Mouse (Mus musculus) urinary bladder, adult 2 months (tissue): Measurements from ENCODE around the gene Gm2075. TPM values are rescaled to one million over a fixed set of nuclear protein-coding genes. Genes with fewer than 3 reads are reported as not detected.
"Not testable (repeated sequence)": the region's sequence is repeated elsewhere in the genome, so short reads cannot be mapped to it uniquely, and the experiment has no call there.

Source experiments
- DNase-seq: peaks from one replicate; pipeline ENCODE4 v3.0.0; 2022; ENCODE audit warnings: low spot score
- polyA plus RNA-seq: library from polyadenylated mRNA; depleted of rRNA; stranded (reverse); fragments of >200 nt; gene quantifications from 2 replicates; pipeline ENCODE4 v1.2.3, GENCODE M21; 2012; rRNA removed

The Gm2075 gene
- polyA plus RNA-seq = not detected in 2 replicates

DNA sequence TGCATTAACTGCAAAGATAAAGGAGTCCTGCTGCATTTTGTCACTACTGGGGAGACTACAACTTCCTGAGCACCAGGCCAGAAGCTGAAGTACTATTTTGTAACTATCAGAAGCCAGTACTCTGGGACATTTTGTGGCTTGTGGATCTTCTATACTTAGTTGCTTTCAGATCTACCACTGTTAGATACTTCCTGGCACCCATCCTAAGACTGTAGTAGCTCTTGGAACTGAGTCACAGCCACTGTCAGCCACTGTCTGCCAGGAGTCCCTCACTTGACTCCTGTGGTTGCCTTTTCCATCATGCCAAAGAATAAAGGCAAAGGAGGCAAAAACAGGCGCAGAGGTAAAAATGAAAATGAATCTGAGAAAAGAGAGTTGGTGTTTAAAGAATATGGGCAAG, at the start of gene Gm2075:
Gene Gm2075, plus strand, starts transcription at position 301 of the 400 bp plus-strand sequence.
- DNase-seq = not testable (repeated sequence)

- not testable (repeated sequence) for DNase-seq
These were observed 27.6 kb upstream of the Gm2075 start for GRCm38 (mm10) chr12:87984000-87984399.

- DNase-seq = not testable (repeated sequence)
These were observed 7.5 kb upstream of the Gm2075 start for GRCm38 (mm10) chr12:88004118-88004517.

DNA sequence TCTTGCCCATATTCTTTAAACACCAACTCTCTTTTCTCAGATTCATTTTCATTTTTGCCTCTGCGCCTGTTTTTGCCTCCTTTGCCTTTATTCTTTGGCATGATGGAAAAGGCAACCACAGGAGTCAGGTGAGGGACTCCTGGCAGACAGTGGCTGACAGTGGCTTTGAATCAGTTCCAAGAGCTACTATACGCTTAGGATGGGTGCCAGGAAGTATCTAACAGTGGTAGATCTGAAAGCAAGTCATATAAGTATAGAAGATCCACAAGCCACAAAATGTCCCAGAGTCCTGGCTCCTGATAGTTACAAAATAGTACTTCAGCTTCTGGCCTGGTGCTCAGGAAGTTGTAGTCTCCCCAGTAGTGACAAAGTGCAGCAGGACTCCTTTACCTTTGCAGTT, 7.0 kb downstream of the Gm2075 start, which contains the start of gene Gm6803:
Gene Gm6803, minus strand, starts transcription at position 101 of the 400 bp plus-strand sequence.
- not testable (repeated sequence) for DNase-seq

DNA sequence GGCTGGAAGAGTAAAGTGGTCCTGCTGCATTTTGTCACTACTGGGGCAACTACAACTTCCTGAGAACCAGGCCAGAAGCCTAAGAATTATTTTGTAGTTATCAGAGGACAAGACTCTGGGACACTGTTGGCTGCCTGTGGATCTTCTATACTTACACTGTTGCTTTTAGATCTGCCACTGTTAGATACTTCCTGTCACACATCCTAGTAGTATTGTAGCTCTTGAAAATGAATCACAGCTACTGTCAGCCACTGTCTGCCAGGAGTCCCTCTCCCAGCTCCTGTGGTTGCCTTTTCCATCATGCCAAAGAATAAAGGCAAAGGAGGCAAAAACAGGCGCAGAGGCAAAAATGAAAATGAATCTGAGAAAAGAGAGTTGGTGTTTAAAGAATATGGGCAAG, 15.1 kb downstream of the Gm2075 start, which contains the start of gene Gm2056:
Gene Gm2056, plus strand, starts transcription at position 301 of the 400 bp plus-strand sequence.
- DNase-seq = not testable (repeated sequence)

GRCm38 (mm10) chr12:88032250-88032649, 20.6 kb downstream of the Gm2075 start:
- not testable (repeated sequence) for DNase-seq

DNA sequence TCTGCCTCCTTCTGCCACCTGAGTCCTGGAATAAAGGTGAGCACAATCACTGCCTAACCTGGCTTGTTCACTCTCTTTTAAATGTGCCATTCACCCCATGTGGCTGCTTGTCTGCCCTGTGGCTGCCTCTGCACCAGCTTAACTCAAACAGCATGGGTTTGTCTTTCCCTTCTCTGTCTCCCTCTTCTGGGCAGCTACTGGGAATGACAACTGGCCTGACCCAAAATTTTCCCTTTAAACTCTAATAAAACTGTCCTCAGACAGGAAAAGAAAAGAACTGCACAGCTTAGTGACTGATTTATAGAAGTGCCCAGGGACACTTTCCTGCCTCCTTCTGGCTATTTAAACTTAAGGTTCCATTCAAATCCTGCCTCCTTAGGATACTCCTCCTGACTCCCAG, 27.4 kb downstream of the Gm2075 start:
- not testable (repeated sequence) for DNase-seq

DNA sequence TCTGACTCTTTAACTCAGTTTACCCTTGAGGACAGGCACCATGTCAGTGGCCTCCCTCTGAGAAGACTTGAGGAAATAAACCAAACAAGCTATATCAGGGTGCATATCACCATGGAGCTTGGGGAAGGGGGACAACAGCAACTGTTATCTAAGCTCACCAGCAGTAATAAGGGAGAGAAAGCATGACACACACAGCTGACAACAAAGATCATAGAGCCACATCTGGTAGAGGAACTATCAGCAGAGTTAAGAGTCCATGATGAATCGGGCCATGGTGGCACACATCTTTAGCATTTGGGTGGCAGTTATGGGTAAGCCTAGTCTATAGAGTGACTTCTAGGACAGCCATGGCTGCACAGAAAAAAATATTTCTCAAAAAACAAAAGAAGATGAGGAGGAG, 28.1 kb downstream of the Gm2075 start:
- not testable (repeated sequence) for DNase-seq

DNA sequence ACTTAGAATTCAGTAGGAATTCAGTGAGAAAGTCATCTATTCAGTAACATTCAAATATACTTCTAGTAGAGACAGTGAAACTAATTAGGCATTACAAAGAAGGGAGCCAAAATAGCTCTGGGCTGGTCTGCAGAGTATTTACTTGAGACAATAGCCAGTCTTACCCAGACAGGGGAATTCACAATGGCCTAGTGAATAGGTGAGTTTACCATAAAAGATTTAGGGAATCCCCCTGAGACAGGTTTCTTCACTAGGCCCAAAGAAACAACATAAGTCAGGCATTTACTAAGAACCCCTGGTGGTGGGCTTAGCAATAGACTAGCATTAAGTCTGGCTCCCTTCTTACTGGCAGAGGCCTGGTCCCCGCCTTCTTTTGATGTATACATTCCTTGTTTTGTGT, 33.6 kb downstream of the Gm2075 start:
- not testable (repeated sequence) for DNase-seq

Other genes with a start within 250 kb of the Gm2075 start
- gene Gm21319, start 236.1 kb upstream of the Gm2075 start, polyA plus RNA-seq = not detected in 2 replicates
- gene Gm21936, start 216.3 kb upstream of the Gm2075 start, polyA plus RNA-seq = not detected in 2 replicates
- gene BB287469, start 195.3 kb upstream of the Gm2075 start, polyA plus RNA-seq = not detected in 2 replicates
- not detected in 2 replicates for gene Gm2001, start 169.5 kb upstream of the Gm2075 start, polyA plus RNA-seq
- gene Gm2016, start 137.8 kb upstream of the Gm2075 start, polyA plus RNA-seq = not detected in 2 replicates
- not detected in 2 replicates for gene Gm2022, start 116.5 kb upstream of the Gm2075 start, polyA plus RNA-seq
- gene Gm2035, start 92.0 kb upstream of the Gm2075 start, polyA plus RNA-seq = not detected in 2 replicates
- not detected in 2 replicates for gene Gm2042, start 57.8 kb upstream of the Gm2075 start, polyA plus RNA-seq
- not detected in 2 replicates for gene Gm6803, start 6.9 kb downstream of the Gm2075 start, polyA plus RNA-seq
- gene Gm2056, start 15.2 kb downstream of the Gm2075 start, polyA plus RNA-seq = not detected in 2 replicates
- gene Gm16368, start 71.8 kb downstream of the Gm2075 start, polyA plus RNA-seq = not detected in 2 replicates
- gene Gm10436, start 170.3 kb downstream of the Gm2075 start, polyA plus RNA-seq = not detected in 2 replicates
- not detected in 2 replicates for gene Gm8332, start 238.3 kb downstream of the Gm2075 start, polyA plus RNA-seq